17 mouse cellular contexts compared by ENCODE assay signal in genomic region chr5:58531601-58532000, GRCm38 (mm10).
"Had no signal": no experiment of that assay in that cellular context is flagged by ENCODE, and none has a peak within 500 bp of the region (broad histone marks: within the 10 kb centered on the region; RNA-seq: fewer than 3 reads in every experiment).

No protein-coding gene starts in this region.

- H3K27me3 ChIP-seq: liver, embryonic 12.5 days; neural tube, embryonic 13.5 days; neural tube, embryonic 15.5 days had no signal

- H3K4me3 ChIP-seq: liver, embryonic 12.5 days; midbrain, embryonic 10.5 days; myocyte; neural tube, embryonic 13.5 days; neural tube, embryonic 15.5 days had no signal

- H3K36me3 ChIP-seq: liver, embryonic 12.5 days; midbrain, embryonic 10.5 days; neural tube, embryonic 13.5 days; neural tube, embryonic 15.5 days had no signal

- DNase-seq: lung, adult 18-20 months; lung, embryonic 14.5 days; lung, postnatal 10 days; lung, postnatal 4 days; right cerebral cortex, adult 18-20 months; right cerebral cortex, postnatal 25 days; right cerebral cortex, postnatal 4 days; spleen, adult 18-20 months; thymus, adult 18-20 months; thymus, postnatal 25 days; thymus, postnatal 4 days had no signal

- H3K27ac ChIP-seq: liver, embryonic 12.5 days; liver, embryonic 14.5 days; midbrain, embryonic 10.5 days; neural tube, embryonic 13.5 days; neural tube, embryonic 15.5 days had no signal

- H3K9me3 ChIP-seq: liver, embryonic 12.5 days; midbrain, embryonic 10.5 days; neural tube, embryonic 13.5 days; neural tube, embryonic 15.5 days had no signal

- H3K4me2 ChIP-seq: liver, embryonic 12.5 days; lung, embryonic 14.5 days; neural tube, embryonic 13.5 days; neural tube, embryonic 15.5 days had no signal

- H3K9ac ChIP-seq: liver, embryonic 12.5 days; liver, embryonic 14.5 days; lung, embryonic 14.5 days; neural tube, embryonic 13.5 days; neural tube, embryonic 15.5 days had no signal

- H3K4me1 ChIP-seq: liver, embryonic 12.5 days; midbrain, embryonic 10.5 days; neural tube, embryonic 13.5 days; neural tube, embryonic 15.5 days had no signal

- ATAC-seq: liver, embryonic 12.5 days had no signal
